Mouse (Mus musculus) C2C12 (cell line): ENCODE data around the gene Tcte2.

Source experiments
- CTCF ChIP-seq: IDR thresholded peaks from one replicate; pipeline ENCODE4 v1.5.1; 2011; ENCODE audit not compliant: control insufficient read depth, insufficient read depth, insufficient read length
- MAX ChIP-seq: IDR thresholded peaks from one replicate; pipeline ENCODE4 v1.6.1; 2011; ENCODE audit warnings: mild to moderate bottlenecking, control low read depth
- MYOD1 ChIP-seq: IDR thresholded peaks from one replicate; pipeline ENCODE4 v1.6.1; 2011; ENCODE audit warnings: low read depth; ENCODE audit not compliant: control insufficient read depth, insufficient read length
- MYOG ChIP-seq: IDR thresholded peaks from one replicate; pipeline ENCODE4 v1.6.1; 2011; ENCODE audit not compliant: control insufficient read depth, insufficient read length; ENCODE audit errors: extremely low read depth
- USF1 ChIP-seq: IDR thresholded peaks from one replicate; pipeline ENCODE4 v1.6.1; 2011; ENCODE audit warnings: low read depth, mild to moderate bottlenecking, control low read depth, moderate library complexity

DNA sequence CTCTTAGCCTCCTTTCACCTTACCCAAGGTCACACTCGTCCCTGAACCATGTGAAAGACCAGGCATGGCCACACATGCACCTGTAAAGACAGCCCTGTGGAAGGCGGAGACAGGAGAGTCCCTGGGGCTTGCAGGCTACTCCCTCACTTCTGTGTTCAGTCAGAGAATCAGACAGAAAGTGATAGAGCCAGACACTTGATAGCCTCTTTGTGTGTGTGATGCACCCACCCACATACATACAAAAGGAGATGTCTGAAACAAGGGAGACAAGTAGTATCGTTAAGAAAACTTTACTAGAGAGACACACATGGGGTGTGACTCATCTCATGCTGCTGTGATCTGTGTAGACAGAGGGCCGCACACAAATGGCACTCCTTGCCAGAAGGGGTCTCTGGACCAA is 81.3 kb downstream of the Tcte2 start:
- TF ChIP-seq CTCF: no peak
- no peak for TF ChIP-seq USF1
- no peak for TF ChIP-seq MYOG
- no peak for TF ChIP-seq MYOD1
- TF ChIP-seq MAX: no peak
